Mouse (Mus musculus): ENCODE measurements around the gene Spsb4.
"Not testable (repeated sequence)": the region's sequence is repeated elsewhere in the genome, so short reads cannot be mapped to it uniquely, and the experiment has no call there.

Gene Spsb4

GRCm38 (mm10) chr9:96948546-96948945 is 70.1 kb downstream of the Spsb4 start:
- no peak for DNase-seq (ENCODE audit: low spot score)

GRCm38 (mm10) chr9:96947171-96947570 is 71.5 kb downstream of the Spsb4 start:
- DNase-seq (ENCODE audit: low spot score) = no peak

- DNase-seq (ENCODE audit: low spot score) = no peak
These were observed 74.1 kb downstream of the Spsb4 start for GRCm38 (mm10) chr9:96944517-96944916.

- DNase-seq (ENCODE audit: low spot score) = no peak
These were observed 75.7 kb downstream of the Spsb4 start for GRCm38 (mm10) chr9:96942975-96943374.

GRCm38 (mm10) chr9:96938887-96939286 is 79.8 kb downstream of the Spsb4 start:
- DNase-seq (ENCODE audit: low spot score) = no peak

- DNase-seq (ENCODE audit: low spot score) = not testable (repeated sequence)
These were observed 82.2 kb downstream of the Spsb4 start for GRCm38 (mm10) chr9:96936427-96936826.

- DNase-seq (ENCODE audit: low spot score) = no peak
These were observed 82.9 kb downstream of the Spsb4 start for GRCm38 (mm10) chr9:96935556-96936300.

- DNase-seq (ENCODE audit: low spot score) = no peak
These were observed 83.8 kb downstream of the Spsb4 start for GRCm38 (mm10) chr9:96934816-96935215.

GRCm38 (mm10) chr9:96932751-96933150 is 85.9 kb downstream of the Spsb4 start:
- no peak for DNase-seq (ENCODE audit: low spot score)

GRCm38 (mm10) chr9:96923577-96924316 is 94.9 kb downstream of the Spsb4 start:
- no peak for DNase-seq (ENCODE audit: low spot score)

GRCm38 (mm10) chr9:96923119-96923518 is 95.5 kb downstream of the Spsb4 start:
- no peak for DNase-seq (ENCODE audit: low spot score)

- peak; percentile 88 for DNase-seq (ENCODE audit: low spot score)
These were observed 101.8 kb downstream of the Spsb4 start for GRCm38 (mm10) chr9:96916620-96917538.

- DNase-seq (ENCODE audit: low spot score) = no peak
These were observed 102.6 kb downstream of the Spsb4 start for GRCm38 (mm10) chr9:96916076-96916475.

- DNase-seq (ENCODE audit: low spot score) = no peak
These were observed 103.8 kb downstream of the Spsb4 start for GRCm38 (mm10) chr9:96914851-96915250.

GRCm38 (mm10) chr9:96914005-96914404 is 104.6 kb downstream of the Spsb4 start:
- no peak for DNase-seq (ENCODE audit: low spot score)

GRCm38 (mm10) chr9:96909503-96909902 is 109.1 kb downstream of the Spsb4 start:
- no peak for DNase-seq (ENCODE audit: low spot score)

GRCm38 (mm10) chr9:96908737-96909136 is 109.9 kb downstream of the Spsb4 start:
- no peak for DNase-seq (ENCODE audit: low spot score)

- no peak for DNase-seq (ENCODE audit: low spot score)
These were observed 114.0 kb downstream of the Spsb4 start for GRCm38 (mm10) chr9:96904360-96905355.

GRCm38 (mm10) chr9:96899717-96900116 is 118.9 kb downstream of the Spsb4 start:
- no peak for DNase-seq (ENCODE audit: low spot score)

- no peak for DNase-seq (ENCODE audit: low spot score)
These were observed 119.6 kb downstream of the Spsb4 start for GRCm38 (mm10) chr9:96899004-96899403.

GRCm38 (mm10) chr9:96896690-96897089 is 122.0 kb downstream of the Spsb4 start:
- no peak for DNase-seq (ENCODE audit: low spot score)

Measured in yolk sac, embryonic 10.5 days (tissue).